Mouse (Mus musculus): ENCODE data around the gene Rnf150.

Gene Rnf150

DNA sequence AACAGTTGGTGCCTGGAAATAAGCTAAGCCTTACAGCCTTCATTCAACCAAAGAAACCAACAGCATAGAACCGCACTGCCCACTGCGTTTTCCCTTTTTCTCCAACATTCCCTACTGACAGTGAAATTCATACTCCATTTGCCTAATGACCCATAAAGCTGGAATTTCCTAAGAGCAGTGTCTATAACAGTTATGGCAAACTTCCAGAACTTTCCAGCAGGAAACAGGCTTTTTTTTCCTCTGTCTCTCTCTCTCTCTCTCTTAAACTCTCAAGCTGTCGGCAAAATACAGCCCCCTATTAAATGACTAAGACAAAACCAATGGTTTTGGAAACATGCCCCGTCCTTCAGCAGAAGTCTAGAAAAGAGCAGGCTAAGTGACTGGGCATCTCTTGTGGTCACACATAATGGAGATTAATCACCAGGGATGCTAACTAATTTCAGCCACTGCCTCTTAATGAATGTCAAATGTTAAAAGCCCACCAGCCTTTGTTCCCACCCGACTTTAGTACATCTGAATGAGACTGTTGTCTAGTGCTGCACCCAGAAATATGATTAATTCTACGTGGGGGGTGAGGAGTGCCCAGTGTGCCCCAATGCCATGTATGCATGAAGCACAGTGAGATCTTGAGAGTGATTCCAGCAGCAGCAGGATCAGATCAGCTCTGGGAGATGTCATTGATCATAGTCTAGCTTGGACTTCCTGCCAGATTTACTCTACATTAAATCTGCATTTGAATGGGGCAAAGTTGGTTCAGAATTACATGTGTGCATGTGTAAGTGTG is 80.3 kb downstream of the Rnf150 start:
- DNase-seq (ENCODE audit: low read depth) = no peak

- no peak for DNase-seq (ENCODE audit: low read depth)
Measured at GRCm38 (mm10) chr8:82945867-82946266, 82.7 kb downstream of the Rnf150 start.

DNA sequence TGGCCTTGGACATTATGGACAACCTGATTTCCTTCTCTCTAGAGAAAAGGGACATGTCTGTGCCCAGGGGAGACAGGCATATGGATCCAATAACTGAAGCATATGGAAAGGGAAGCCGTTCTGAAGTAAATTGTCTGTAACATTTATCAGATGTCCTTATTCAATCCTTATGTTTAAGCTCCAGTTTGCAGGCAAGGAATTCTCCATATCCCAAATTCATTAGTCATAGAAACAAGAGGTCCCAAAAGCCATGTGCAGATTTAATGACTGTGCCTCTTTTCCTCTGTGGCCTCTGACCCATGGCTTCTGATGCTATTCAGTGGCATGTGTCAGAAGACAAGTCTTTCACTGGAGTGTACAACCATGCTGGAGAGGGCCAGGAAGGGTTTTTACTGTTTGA is 83.5 kb downstream of the Rnf150 start:
- no peak for DNase-seq (ENCODE audit: low read depth)

GRCm38 (mm10) chr8:82955162-82955754 is 92.1 kb downstream of the Rnf150 start:
- no peak for DNase-seq (ENCODE audit: low read depth)

DNA sequence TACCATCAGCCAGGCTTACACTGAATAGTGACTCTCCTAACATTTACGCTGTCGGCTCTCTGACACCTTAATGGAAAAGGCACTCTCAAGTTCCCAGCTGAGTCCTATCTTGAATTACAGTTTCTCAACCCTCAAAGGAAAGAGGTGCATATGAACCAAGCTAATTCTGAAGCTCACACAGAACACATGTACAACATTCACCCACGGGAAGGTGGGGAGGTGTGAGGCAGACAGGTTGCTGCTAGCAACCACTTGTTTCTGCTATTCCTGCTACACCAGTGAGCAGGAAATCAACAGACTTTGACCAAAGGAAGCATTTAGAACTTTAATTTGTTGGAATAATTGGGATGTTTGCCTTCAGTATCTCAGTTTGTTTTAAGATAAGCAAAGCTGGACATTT is 96.3 kb downstream of the Rnf150 start:
- no peak for DNase-seq (ENCODE audit: low read depth)

- DNase-seq (ENCODE audit: low read depth) = peak; percentile 59
Measured at GRCm38 (mm10) chr8:82959980-82960610, 96.9 kb downstream of the Rnf150 start.

DNA sequence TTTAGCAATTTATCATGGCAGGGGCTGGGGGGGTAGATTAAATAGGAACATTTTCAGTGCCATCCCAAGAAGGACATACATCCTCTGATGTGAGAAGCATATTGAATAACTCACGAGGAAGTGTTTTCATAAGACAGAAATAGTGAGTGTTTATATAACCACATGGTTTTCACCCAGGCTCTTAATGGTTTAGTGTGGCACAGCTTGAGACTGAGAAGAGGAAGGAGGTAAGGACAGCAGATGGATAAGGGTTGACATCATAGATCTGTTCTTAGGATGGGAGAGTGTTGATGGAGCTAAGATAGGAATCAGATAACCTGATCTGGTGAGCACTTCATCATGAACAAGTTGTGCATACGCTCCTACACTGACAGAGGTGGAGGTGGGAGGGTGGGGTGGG is 101.4 kb downstream of the Rnf150 start:
- peak; percentile 27 for DNase-seq (ENCODE audit: low read depth)

DNA sequence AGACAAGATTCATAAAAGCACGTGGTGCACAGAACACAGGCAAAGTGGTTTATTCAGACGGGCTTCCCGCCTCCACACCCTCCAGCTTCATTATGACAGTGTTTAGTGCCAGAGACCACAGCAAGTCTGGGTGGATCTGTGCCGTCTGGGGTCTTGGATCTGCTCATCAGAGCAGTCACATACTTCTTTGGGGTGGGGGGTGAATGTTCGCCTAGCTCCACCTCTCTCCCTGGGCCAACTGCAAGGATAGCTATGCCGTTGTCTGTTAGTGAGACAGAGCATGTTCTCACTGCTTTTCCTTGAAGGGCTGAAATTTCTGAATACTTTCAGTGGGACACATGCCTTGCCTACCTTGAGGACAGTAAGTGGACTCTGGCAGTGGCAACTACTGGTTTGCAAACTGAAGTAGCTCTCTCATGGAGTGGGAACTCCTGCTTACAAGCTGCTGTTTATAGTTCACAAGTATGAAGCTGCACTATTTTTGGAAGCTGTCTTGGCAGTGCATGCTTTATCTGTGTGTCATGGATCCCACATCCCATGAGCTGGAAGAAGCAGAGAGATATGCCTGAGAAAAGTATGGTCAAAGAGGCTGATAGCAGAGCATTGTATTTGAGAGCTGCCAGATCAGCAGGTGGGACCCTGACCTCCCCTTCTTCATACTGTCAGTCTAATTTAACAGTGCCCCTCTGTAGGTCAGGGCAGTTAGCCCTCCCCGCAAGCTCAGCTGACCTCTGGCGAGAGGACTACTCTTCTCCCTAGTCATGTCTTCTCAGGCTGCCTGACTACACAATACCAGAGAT is 104.9 kb downstream of the Rnf150 start:
- no peak for DNase-seq (ENCODE audit: low read depth)

GRCm38 (mm10) chr8:82969967-82970366 is 106.8 kb downstream of the Rnf150 start:
- peak; percentile 26 for DNase-seq (ENCODE audit: low read depth)

- no peak for DNase-seq (ENCODE audit: low read depth)
Measured at GRCm38 (mm10) chr8:82972812-82973211, 109.7 kb downstream of the Rnf150 start.

GRCm38 (mm10) chr8:82973331-82973730 is 110.2 kb downstream of the Rnf150 start:
- no peak for DNase-seq (ENCODE audit: low read depth)

- no peak for DNase-seq (ENCODE audit: low read depth)
Measured at GRCm38 (mm10) chr8:82981244-82981855, 118.2 kb downstream of the Rnf150 start.

GRCm38 (mm10) chr8:82982873-82983272 is 119.7 kb downstream of the Rnf150 start:
- DNase-seq (ENCODE audit: low read depth) = peak; percentile 36

DNA sequence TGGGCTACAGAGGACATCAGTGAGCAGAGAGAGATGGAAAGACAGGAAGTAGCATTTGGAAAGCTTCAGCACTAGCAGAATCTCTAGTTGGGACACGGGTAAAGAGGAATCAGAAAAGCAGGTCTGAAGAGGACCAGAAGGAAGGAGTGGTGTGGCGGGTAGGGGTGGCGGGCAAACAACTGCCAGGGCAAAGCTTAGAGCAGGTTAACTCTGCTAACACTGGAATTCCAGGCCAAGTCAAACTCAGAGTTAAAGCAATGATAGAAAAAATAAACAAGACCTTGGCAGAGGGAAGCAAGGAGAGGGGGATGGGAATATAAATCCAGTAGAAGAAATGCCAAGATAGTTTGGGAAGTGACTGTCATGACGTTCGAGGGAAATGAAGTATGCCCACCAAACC is 120.1 kb downstream of the Rnf150 start:
- DNase-seq (ENCODE audit: low read depth) = no peak

DNA sequence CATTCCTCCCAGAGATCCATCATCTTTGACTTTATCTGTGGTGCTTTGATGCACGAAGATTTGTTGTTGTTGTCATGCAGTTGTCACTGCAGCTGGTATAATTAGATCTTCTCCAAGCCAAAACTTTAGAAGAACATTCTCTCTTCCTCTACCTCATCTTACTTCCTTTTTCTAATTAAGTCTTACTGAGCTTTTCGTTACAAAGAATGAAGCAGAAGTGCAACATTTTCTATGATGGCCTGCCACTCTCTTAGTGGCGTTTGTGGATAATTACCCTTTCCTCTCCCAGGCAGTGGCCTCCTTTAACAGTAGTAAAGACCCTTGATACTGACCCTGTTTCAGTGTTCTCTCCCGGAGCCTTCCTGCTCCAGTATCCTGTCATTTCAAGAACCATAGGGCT is 128.9 kb downstream of the Rnf150 start:
- no peak for DNase-seq (ENCODE audit: low read depth)

- no peak for DNase-seq (ENCODE audit: low read depth)
Measured at GRCm38 (mm10) chr8:82995727-82996438, 132.7 kb downstream of the Rnf150 start.

DNA sequence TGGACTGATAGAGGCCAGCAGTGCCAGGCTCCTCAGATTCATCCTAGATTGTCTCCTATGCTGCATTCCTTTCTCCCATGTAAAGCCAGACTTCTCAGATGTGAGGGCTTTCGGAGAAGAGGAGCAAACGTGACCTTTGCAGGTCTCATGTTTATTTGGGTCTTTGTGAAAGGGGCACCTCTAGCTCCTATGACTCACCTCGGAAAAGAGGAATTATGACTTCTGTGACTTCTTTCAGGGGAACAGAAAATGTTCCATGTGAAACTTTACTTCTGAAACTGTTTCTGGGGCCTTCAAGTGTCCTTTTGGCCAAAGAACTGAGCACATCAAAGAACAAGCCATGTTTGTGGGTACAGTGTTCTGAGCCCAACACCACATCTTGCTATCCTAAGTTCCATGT is 133.7 kb downstream of the Rnf150 start:
- DNase-seq (ENCODE audit: low read depth) = no peak

GRCm38 (mm10) chr8:82998778-82999177 is 135.6 kb downstream of the Rnf150 start:
- no peak for DNase-seq (ENCODE audit: low read depth)

DNA sequence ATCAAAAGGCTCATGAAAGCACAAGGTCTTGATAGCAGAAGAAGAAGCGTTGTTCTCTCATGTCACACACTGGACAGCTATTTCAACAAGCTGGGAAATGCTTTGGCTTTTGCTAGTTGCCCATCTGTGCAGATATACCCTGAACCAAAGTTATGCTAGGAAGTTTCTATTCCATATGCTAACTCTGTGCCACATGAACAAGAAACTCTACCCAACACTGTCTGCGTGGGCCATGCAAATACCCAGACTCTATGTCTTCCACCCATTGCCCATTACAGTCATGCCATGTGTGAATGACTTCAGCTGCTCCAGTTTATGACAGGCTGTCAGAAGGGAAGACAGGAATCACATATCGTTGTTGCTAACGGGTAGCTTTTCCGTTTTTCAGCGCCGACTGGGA is 140.0 kb downstream of the Rnf150 start:
- DNase-seq (ENCODE audit: low read depth) = no peak

DNA sequence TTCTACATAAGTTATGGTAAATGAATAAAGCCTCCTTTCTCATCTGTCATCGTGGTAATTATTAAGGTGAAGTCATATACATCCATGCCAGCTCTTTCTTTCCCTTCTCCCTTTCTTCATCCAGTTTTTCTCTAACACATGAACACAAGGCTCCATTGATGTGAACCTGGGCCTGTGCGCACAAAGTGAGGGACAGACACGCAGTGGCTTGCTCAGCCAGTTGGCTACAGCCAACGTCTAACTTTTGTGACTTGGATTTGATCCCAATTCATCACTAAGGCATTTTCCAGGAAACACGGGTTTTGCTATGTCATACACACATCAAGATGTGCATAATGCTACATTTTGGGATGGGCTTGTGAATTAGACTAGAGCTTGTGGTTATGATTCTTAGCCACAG is 146.3 kb downstream of the Rnf150 start:
- no peak for DNase-seq (ENCODE audit: low read depth)

DNA sequence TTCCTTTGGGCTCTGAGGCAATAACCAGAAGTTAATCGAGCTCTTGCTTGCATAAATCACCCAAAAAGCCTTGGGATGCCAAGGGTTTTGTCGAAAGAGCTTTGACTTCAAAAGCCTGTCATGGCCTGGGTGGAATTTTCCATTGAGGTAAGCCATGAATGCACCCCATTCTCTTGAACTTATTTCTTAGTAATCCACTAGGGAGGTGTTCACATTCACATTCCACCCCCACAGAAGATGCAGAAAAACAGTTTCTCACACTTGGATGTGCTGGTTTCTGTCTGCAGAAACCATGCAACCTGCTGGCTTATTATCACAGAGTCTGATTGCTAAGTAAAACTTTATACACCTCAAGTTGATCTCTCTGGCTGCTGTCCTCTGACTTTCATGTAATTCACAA is 148.1 kb downstream of the Rnf150 start:
- DNase-seq (ENCODE audit: low read depth) = no peak
